Mouse (Mus musculus) hindbrain, embryonic 14.5 days (tissue): Measurements from ENCODE around the gene Tmem121. TPM values are rescaled to one million over a fixed set of nuclear protein-coding genes. Genes with fewer than 3 reads are reported as not detected.

Experiments
- ATAC-seq: fragments of 200-750 bp; cut with Nextera tagmentation; 2 replicates; pipeline ENCODE4 v1.8.0; 2017; ENCODE audit warnings: moderate number of reproducible peaks, mild to moderate bottlenecking, moderate TSS enrichment, moderate library complexity; ENCODE audit not compliant: low FRiP score
- DNase-seq: peaks from one replicate; pipeline ENCODE4 v3.0.0-alpha.2; 2015; ENCODE audit warnings: low spot score
- H3K27ac ChIP-seq: fragments of 300-500 bp; sonication (generic); 2 replicates; pipeline ENCODE4 v1.5.1; 2014; ENCODE audit warnings: mild to moderate bottlenecking, moderate library complexity
- H3K27me3 ChIP-seq: fragments of 300-500 bp; sonication (generic); 2 replicates; pipeline ENCODE4 v1.6.1; 2014; ENCODE audit warnings: mild to moderate bottlenecking, low read length, mixed read lengths; ENCODE audit not compliant: control insufficient read depth, insufficient read depth
- H3K36me3 ChIP-seq: fragments of 300-500 bp; sonication (generic); replicated peaks from 2 replicates; pipeline ENCODE4 v1.6.1; 2014; ENCODE audit not compliant: control insufficient read depth, insufficient read depth
- H3K4me1 ChIP-seq: fragments of 300-500 bp; sonication (generic); replicated peaks from 2 replicates; pipeline ENCODE4 v1.6.1; 2014; ENCODE audit warnings: antibody characterized with exemption, low read length, mixed read lengths; ENCODE audit not compliant: control insufficient read depth, insufficient read depth
- H3K4me2 ChIP-seq: fragments of 300-500 bp; sonication (generic); replicated peaks from 2 replicates; pipeline ENCODE4 v1.6.1; 2014; ENCODE audit warnings: mild to moderate bottlenecking, moderate library complexity
- H3K4me3 ChIP-seq: fragments of 300-500 bp; sonication (generic); replicated peaks from 2 replicates; pipeline ENCODE4 v1.5.1; 2014; ENCODE audit warnings: mild to moderate bottlenecking, low read length
- H3K9ac ChIP-seq: fragments of 300-500 bp; sonication (generic); 2 replicates; pipeline ENCODE4 v1.6.1; 2014
- H3K9me3 ChIP-seq: fragments of 300-500 bp; sonication (generic); 2 replicates; pipeline ENCODE4 v1.6.1; 2016; ENCODE audit warnings: low read length; ENCODE audit not compliant: control insufficient read depth
- WGBS: fragments of 180-500 bp; shearing (Covaris S2); extraction: QIAGEN DNeasy Blood & Tissue Kit; methylation state at CpG from one replicate; pipeline ENCODE4 v1.1.7; 2014; 5-methylcytosine and 5-hydroxymethylcytosine counted together
- polyA plus RNA-seq: library from polyadenylated mRNA; unstranded; fragments of >200 nt; fragmentation: Nextera tagmentation; extraction: Ambion mirVana; gene quantifications from 2 replicates; pipeline ENCODE4 v1.2.1, GENCODE M21; 2014

The Tmem121 gene
- 28.0 and 33.4 TPM in 2 replicates for polyA plus RNA-seq

DNA sequence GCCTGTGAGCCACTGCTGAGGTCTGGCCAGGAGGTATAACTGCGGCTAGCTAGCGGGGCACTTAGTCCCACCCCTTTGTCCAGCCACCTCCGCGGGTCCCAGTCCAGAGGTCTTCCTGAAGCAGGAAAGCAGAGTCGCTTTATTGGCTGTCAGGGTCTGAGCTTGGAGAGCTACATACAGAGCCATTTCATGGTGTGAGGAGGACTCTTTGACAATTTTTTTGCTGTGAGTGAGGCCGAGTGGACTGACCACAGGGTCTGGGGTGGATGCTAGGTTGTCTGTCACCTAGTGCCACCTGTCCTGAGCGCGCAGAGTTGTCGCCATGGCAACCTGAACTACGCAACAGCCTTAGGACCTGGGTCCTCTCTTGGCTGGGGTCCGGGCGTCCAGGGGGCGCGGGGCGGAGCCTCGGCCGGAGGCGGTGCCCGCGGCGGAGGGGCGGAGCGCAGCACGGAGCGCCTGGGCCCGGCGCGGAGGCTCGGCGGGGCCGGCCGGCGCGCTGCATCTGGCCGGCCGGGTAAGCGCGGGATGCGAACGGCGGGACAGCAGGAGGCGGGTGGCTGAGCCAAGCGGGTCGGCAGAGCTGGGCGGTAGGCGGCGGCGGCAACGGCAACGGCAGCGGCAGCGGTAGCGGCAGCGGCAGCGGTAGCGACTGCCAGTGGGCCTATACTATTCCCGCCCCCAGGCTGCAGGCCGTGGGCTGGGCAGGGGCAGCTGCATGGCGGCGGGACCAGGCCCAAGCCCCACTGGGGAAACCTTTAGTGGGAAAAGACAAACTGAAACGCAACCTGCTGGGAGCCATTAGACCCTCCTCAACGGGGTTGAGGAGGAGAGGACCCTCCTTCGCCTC, at the start of gene Tmem121:
Gene Tmem121, plus strand, starts transcription at position 489 of the 850 bp plus-strand sequence.
- Histone ChIP-seq H3K4me1 (peaks cover 18% of the 10 kb centered on the region), H3K27ac (peak within 1 kb of the TSS; percentile 66; the same call in 1 of the 2 replicates), H3K4me3 (peak within 1 kb of the TSS; percentile 75), H3K4me2 (peak within 1 kb of the TSS; percentile 59), H3K9me3 (peaks cover 3% of the 10 kb centered on the region; the same call in 1 of the 2 replicates), H3K36me3 (peaks cover 26% of the 10 kb centered on the region), H3K27me3 (no peaks in the 10 kb centered on the region), H3K9ac (peak within 1 kb of the TSS; percentile 88)
- WGBS: 2% methylated on average over 54 of the region's 63 CpGs
- DNase-seq (peak; percentile 59), ATAC-seq (peak; percentile 70)

DNA sequence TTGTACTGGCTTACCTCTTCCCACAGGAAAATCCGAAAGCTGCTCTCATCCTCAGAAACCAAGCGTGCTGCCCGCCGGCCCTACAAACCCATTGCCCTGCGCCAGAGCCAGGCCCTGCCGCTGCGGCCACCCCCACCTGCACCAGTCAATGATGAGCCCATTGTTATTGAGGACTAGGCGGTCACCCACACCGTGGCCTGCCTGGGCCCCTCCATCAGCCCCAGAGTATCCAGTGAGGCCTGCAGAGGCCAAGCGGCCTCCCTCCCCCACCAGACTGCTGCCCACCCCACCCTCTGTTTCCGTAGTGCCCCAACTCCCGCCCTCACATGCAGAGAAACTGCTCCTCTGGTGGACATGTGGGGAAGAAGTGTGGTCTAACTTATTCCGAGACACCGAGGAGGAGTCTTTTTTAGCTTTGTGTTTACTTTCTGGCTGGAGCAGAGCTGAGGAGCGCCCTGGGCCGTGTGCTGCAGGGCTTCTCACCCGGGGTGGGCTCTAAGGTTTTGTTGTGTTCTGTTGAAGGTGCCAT, 49.2 kb upstream of the Tmem121 start:
- peaks cover 67% of the 10 kb centered on the region for H3K36me3 ChIP-seq
- 83% methylated on average over 17 of the region's 17 CpGs for WGBS
- peaks cover 16% of the 10 kb centered on the region for H3K4me1 ChIP-seq

DNA sequence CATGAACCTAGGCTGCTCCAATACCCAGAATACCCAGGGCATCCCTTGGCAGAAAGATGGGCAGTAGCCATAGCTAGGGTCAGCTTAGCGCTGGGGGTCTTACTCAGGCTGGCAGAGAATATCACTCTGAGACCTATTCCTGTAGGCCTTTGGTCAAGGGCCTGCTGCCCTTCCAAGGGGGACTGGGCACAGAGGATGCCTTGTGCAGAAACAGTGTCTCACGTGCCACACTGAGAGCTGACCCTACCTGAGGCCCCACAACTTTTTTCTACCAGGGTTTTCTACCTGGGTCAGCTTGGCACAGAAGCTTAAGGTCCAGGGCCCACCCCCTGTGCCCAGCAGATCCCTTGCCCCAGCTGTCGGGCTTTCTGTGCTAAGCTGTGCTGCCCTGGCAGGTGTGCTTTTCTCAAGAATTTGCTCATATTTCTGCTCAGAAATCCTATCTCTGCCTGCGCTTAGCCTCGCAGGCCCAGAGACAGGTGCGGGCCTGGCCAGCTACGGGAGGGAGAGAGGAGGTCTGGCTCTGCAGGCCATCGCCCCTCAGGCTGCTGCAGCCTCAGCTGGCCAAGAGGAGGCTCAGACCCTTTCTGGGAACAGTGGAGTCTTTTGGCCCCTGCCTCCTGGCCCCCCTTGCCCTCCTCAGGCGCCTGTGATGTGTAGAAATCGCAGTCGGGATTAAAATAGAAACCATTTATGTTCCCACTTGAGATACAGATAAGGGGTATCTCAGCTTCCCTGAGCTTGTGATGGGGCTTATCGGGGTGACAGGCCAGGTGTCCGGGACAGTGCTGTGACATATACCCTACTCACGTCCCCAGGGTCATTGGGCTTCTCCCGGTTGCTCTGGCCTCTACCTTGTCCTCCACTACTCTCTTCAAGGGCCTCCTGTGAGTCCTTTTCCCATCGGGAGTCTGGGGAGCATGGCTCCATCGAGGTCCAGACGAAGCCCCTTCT, 48.2 kb upstream of the Tmem121 start:
- Histone ChIP-seq H3K9ac (no peak overlapping the region), H3K4me2 (no peak overlapping the region), H3K4me1 (peaks cover 25% of the 10 kb centered on the region), H3K36me3 (peaks cover 58% of the 10 kb centered on the region), H3K27me3 (no peaks in the 10 kb centered on the region), H3K9me3 (no peaks in the 10 kb centered on the region), H3K4me3 (no peak overlapping the region), H3K27ac (no peak overlapping the region)
- WGBS: 90% methylated on average over 18 of the region's 18 CpGs
- no peak for ATAC-seq
- DNase-seq: no peak

More for the DNA sequence above, 49.2 kb upstream of the Tmem121 start:
- no peak overlapping the region for H3K27ac ChIP-seq
- DNase-seq (no peak), ATAC-seq (no peak)
- no peak overlapping the region for H3K4me3 ChIP-seq
- no peak overlapping the region for H3K4me2 ChIP-seq
- no peak overlapping the region for H3K9ac ChIP-seq
- H3K9me3 ChIP-seq: no peaks in the 10 kb centered on the region
- no peaks in the 10 kb centered on the region for H3K27me3 ChIP-seq

DNA sequence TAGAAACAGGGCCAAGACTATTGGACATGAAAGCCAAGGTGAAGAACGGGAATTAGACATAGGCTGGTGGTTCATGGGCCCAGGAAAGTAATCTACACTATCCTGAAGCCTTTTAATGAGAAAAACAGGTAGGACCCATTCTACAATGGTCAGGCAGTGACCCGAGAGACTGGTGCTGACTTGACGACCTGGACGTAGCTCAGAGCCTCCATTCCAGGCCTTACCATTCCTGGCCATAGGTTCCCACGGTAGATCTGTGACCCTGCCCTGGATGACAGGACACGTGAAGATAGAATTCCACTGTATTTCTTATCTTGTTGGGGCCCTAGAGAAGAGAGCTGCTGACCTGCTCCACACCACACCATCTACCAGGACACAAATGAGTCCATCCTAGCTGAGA, 47.4 kb upstream of the Tmem121 start:
- ATAC-seq (no peak), DNase-seq (no peak)
- 83% methylated on average over 6 of the region's 6 CpGs for WGBS
- no peak overlapping the region for H3K9ac ChIP-seq
- peaks cover 52% of the 10 kb centered on the region for H3K36me3 ChIP-seq
- H3K9me3 ChIP-seq: no peaks in the 10 kb centered on the region
- H3K27ac ChIP-seq: no peak overlapping the region
- no peak overlapping the region for H3K4me3 ChIP-seq
- no peaks in the 10 kb centered on the region for H3K27me3 ChIP-seq
- H3K4me1 ChIP-seq: peaks cover 30% of the 10 kb centered on the region
- H3K4me2 ChIP-seq: no peak overlapping the region

DNA sequence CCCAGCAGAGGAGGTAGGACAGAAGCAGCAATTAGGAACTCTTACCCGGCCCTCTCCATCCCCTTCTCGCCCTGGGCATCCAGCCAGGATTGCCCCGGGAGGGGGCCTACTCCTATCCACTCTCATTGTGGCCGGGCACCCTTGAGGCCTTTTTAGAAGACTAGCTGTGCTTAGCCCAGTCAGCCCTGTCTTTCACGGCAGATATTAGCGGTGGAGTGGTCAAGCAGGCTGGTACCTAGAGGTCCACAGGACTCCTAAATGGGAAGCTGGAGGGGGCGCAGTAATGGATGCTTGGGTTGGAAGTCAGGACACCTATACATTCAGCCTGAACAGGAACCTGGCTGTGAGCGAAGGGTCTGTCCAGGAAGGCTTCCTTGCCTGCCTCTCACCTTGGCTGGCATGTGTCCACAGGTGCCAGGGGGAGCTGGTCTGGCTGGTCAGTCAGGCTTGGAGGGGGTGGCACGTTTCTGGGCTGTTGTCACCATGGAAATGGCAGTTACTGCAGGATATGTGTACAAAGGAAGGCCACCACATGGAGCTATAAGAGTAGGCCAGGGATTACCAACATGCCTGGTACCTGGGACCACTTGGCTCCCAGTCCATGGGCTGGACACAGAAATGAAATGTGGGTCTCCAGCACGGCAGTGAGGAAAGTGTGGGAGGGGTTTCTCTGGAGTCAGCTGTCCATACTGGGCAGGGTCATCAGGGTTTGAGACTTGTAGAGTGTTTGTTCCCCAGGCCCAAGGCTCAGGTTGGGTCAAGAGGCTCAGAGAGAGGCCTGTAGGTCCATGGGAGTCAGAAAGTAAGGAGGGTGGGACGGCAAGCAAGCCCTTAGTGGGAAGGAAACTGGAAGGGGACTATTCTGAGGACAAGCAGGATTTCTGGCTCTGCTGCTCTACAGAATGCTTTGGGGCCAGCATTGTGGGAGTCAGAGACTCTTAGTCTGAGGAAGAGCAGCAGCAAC, 46.5 kb upstream of the Tmem121 start:
- no peaks in the 10 kb centered on the region for H3K9me3 ChIP-seq
- WGBS: 33% methylated on average over 11 of the region's 11 CpGs
- peak overlapping the region; percentile 69 for H3K9ac ChIP-seq
- peaks cover 51% of the 10 kb centered on the region for H3K36me3 ChIP-seq
- peak overlapping the region; percentile 65 for H3K4me2 ChIP-seq
- H3K4me1 ChIP-seq: peaks cover 30% of the 10 kb centered on the region
- ATAC-seq (peak; percentile 0; the same call in 1 of the 2 replicates), DNase-seq (no peak)
- peak overlapping the region; percentile 66 for H3K4me3 ChIP-seq
- no peaks in the 10 kb centered on the region for H3K27me3 ChIP-seq
- H3K27ac ChIP-seq: peak overlapping the region; percentile 84

DNA sequence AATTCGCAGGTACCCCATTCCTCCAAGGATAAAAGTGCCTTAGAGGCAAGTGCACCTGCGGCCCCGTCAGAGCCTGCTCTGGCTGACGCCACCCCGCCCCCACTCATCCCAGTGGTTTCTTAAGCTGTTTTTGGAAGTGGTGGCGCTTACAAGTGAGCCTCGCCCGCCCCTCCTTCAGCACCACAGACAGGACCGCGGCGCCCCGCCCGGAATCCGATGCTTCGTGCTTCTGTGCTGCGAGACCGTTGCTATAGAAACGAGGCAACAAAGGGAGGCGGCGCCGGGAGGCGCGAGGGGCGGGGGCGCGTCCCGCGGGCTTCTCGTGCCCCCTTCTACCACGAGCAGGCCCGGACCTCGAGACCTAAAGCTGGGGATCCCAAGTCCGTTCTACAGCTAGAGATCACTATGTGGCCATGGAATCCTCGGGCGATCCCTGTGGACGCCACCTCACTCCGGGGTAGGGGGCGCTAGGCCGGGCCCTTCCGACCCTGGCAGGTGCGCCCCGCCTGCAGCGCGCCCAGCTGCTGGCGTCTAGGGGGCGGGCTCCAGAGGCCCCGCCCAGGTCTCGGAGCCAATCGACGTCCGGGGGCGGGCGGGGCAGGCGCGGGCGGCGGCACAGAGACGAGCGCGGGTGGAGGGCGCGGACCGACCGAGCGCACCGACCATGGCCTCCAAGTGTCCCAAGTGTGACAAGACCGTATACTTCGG, 45.7 kb upstream of the Tmem121 start, which contains the start of gene Crip2:
Gene Crip2, plus strand, starts transcription at position 329 of the 708 bp plus-strand sequence.
- under 1% methylated on average over 66 of the region's 68 CpGs for WGBS
- peaks cover 30% of the 10 kb centered on the region for H3K4me1 ChIP-seq

DNA sequence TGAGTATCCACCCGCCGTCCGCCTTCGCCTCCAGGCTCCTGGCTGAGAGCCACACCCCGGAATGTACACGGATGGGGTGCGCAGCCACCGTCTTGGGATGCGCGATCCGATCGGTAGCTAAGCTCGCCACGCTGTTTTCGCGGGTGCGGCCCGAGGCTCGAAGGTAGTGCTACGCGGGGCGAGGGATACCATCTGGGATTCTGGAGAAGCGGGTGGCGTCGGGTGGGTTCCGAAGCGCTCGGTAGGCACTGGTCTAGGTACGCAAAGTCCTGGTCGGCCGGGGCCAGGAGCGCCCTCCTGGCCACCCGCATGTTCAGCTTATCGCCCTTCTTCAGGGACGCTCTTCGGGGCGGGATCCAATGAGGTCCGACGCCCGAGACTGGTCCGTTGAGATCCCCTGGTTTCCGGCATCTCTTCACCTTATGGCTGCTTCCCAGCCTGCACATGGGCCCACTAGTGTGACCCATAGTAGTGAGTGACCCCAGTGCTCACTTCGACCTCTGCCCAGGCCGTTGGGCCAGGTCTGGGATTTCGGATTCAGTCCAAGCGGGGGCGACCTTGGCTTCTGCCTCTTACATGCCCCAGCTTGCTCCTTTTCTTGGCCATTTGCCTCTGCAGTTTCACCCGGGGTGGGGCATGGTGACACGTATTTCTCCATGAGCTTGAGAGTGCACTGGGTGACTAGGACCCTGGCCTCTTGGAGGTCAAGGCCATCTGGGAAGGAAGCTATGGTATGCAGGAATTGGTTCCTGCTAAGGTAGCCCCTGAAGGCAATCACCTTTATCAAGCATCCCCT, 44.9 kb upstream of the Tmem121 start:
- no peaks in the 10 kb centered on the region for H3K9me3 ChIP-seq
- peak overlapping the region; percentile 66 for H3K4me3 ChIP-seq
- ATAC-seq (no peak), DNase-seq (peak; percentile 50)
- peaks cover 30% of the 10 kb centered on the region for H3K4me1 ChIP-seq
- peak overlapping the region; percentile 65 for H3K4me2 ChIP-seq
- peak overlapping the region; percentile 84 for H3K27ac ChIP-seq
- H3K27me3 ChIP-seq: no peaks in the 10 kb centered on the region
- H3K36me3 ChIP-seq: peaks cover 51% of the 10 kb centered on the region
- H3K9ac ChIP-seq: peak overlapping the region; percentile 69
- 2% methylated on average over 49 of the region's 49 CpGs for WGBS

More for the DNA sequence above, 45.7 kb upstream of the Tmem121 start, which contains the start of gene Crip2:
- peak; percentile 87 for ATAC-seq
- Histone ChIP-seq H3K27ac (peak within 1 kb of the TSS; percentile 84), H3K9me3 (no peaks in the 10 kb centered on the region), H3K27me3 (no peaks in the 10 kb centered on the region), H3K4me2 (peak within 1 kb of the TSS; percentile 65), H3K9ac (peak within 1 kb of the TSS; percentile 69), H3K4me3 (peak within 1 kb of the TSS; percentile 66), H3K36me3 (peaks cover 51% of the 10 kb centered on the region)
- peak; percentile 86 for DNase-seq
